Mouse (Mus musculus) adrenal gland, postnatal 10 days (tissue): Measurements from ENCODE around the gene Pcbd2. TPM values are rescaled to one million over a fixed set of nuclear protein-coding genes. Genes with fewer than 3 reads are reported as not detected.
A peak's percentile ranks its signal among the peaks of the same experiment; 100 is the strongest.

Source experiments
- DNase-seq: peaks from one replicate; pipeline ENCODE4 v3.0.0; 2021; ENCODE audit warnings: mixed read lengths
- total RNA-seq, 2 experiments: library from RNA; stranded (reverse); gene quantifications; 2 replicates each; pipeline ENCODE4 v1.2.3; 2021

The Pcbd2 gene
- total RNA-seq, 2 experiments from 2014 or later = 73.5 to 74.7 TPM

GRCm38 (mm10) chr13:55733628-55734502, 6.7 kb downstream of the Pcbd2 start:
- no peak for DNase-seq

DNA sequence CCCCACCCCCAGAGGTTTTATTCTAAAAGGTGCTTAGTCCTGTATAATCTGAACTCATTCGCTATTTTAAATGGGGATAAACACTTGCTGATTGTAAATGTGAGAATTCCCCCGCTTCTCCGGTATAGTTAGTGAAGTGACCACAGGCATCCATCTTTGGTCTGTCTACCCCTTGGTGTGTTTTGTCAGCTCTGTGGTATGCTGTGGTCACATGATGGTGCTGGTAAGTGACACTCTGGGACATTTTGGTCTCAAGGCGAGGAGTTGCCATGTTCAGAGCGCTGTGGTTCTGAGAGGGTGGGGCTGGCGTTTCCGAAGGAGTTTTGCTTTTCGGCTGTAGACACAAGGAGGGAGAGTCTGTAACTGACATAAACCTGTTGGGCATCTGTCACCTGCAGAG, 10.7 kb downstream of the Pcbd2 start:
- DNase-seq = no peak

DNA sequence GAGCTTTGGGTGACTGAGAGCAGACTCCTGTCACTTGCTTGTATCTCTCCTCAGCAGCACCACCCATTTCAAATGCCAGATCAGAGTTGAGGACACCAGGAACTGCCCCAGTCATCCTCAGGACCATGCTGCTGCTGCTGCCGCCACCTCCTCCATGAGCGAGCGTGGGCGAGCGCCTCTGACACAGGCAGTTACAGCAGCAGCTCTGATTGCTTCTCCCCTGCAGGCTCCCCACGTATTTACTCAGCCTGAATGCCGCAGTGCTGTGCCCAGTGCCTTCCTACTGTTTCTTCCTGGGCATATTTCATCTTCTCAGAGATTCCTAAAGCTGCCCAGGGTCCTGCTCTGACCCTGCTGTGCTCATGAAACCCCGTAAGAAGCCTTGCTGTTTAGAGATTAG, 15.1 kb downstream of the Pcbd2 start:
- DNase-seq = no peak

DNA sequence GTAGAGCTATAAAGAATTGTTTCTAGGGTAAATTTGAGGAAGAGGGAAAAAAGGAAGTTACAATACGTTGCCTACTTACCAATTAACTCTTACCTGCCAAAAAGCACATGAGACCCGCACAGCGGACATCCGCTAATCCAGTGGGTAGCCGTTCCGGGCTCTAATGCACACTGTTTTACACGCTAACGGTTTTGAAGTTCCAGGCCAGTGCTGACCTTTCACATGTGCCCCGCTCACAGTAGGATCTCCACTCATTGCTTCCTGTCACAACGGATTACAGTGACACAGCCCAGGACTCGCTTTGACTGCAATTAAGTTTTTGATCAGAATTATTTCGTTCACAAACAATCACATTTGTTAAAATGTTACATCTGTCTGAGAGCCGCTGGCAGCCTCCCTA, 27.2 kb downstream of the Pcbd2 start:
- no peak for DNase-seq

DNA sequence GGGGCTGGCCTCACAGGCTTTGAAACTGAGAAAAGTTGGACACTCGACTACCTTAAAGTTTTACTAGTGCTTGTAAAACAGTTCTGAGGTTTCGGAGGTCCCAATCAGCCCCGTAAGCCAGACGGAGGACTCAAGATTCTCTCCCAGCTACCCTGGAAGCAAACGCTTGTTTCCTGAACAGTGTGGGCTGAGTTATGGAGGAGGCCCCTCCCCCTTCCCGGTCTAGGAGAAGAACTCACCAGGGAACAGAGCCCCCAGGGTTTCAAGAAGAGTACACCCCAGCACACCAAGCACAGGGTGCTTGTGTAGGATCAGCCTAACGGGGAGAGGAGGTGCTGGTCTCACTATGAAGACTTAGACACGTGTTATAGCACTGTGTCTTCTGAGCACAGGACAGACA, 29.6 kb downstream of the Pcbd2 start:
- peak; percentile 30 for DNase-seq

- peak; percentile 16 for DNase-seq
These were observed 30.5 kb downstream of the Pcbd2 start for GRCm38 (mm10) chr13:55757645-55758044.

GRCm38 (mm10) chr13:55760576-55760975, 33.4 kb downstream of the Pcbd2 start:
- no peak for DNase-seq

DNA sequence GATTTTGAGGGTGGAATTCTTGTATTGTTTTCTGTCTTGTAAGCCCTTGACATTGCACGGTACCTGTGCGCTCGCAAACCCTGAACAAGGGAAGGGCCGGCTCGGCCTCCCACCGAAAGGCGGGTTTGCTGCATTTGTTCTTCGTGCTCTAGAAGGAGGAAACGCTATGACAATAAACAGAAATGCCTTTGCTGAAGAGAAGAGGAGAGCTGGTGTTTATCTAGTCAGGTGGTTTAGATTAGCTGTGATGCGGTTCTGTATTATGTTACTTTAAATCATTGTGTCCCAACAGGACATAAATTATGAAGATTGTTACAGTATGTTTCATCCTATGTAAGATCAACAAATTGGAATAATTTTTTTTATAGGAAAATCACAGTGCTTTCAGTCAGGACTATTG, 34.3 kb downstream of the Pcbd2 start:
- DNase-seq = no peak

- no peak for DNase-seq
These were observed 47.2 kb downstream of the Pcbd2 start for GRCm38 (mm10) chr13:55774352-55774751.

DNA sequence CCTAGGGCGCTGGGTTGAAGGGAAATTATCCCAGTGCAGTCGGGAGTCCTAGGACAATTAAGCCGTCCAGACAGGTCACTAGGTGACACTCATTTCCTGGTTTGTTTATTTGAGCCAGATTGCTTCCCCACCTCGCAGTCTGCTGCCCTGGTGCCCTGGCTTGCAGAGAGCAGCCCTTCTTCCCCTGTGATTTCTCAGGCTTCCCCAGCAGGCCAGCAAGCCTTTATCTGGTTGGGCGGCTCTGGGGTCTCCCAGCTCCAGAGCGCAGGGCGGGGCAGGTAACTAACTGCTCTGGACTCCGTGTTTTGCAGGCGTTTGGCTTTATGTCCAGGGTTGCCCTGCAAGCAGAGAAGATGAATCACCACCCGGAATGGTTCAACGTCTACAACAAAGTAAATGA, 47.9 kb downstream of the Pcbd2 start:
- DNase-seq = no peak

GRCm38 (mm10) chr13:55784268-55784667, 57.1 kb downstream of the Pcbd2 start, which contains the start of gene Catsper3:
Gene Catsper3 (plus strand): TSS chr13:55784568.
- no peak for DNase-seq

DNA sequence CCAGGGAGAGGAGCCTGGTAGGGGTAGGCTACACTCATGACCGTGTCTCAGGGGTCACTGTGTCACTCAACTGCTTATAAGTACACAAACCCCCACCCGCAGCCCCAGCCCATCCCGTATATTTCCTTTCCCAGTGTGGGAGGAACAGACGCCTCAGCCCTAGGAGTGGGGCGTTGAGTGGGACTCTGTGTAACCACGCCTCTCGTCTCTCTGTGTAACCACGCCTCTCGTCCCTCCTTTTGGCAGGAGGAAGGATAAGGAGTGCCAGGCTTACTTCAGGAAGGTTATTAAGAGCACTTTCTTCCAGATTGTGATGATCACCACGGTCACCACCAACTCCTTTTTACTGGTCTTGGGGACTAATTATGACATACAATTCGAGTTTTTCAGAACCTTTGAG, 59.0 kb downstream of the Pcbd2 start:
- DNase-seq = peak; percentile 31

- no peak for DNase-seq
These were observed 74.1 kb downstream of the Pcbd2 start for GRCm38 (mm10) chr13:55801246-55801645.

DNA sequence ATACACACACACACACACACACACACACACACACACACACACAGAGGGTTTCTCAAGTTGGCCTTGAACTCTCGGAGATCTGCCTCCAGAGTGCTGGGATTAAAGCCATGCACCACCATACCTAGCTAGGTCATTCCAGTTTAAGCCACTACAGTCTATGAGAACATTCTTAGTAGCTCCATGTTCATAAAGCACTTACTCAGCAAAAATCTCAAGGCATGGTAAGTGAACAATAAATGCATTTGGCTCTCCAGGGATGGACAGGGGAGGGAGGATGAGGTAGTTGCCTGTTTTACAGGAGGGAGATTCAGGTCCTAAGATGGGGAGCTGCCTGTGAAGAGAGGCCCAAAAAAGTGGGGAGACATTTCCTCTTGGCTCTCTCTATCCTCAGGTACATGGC, 76.8 kb downstream of the Pcbd2 start:
- DNase-seq = no peak

DNA sequence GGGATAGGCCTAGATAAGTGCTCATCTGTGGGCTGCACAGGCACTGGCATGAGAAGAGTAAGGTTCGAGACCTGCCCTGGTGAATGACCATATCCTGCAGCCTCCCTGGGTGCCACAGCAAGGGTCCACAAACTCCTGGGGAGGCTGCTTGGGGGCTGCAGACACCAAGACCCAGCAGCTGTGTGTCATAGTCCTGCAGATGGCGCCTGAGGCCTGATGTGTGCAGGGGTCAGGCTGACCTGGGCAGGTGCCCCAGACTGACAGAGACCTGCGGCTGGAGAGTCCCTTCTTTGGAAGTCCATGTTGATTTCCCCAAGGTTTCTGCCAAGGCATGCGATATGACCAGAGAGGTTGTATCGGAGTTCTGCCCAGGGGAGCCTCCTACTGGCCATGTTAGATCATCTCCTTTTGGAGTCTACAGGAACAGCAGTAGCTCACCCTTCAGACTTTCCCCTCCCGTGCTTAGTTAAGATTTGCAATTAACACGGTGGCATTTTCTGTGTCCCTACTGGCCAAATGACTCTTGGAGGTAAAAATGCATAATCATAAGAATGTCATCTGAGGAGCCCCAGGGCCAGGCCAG, 82.0 kb downstream of the Pcbd2 start:
- DNase-seq = no peak

GRCm38 (mm10) chr13:55809707-55810106, 82.5 kb downstream of the Pcbd2 start:
- no peak for DNase-seq

GRCm38 (mm10) chr13:55810947-55811346, 83.8 kb downstream of the Pcbd2 start:
- DNase-seq = peak; percentile 57

- DNase-seq = no peak
These were observed 86.4 kb downstream of the Pcbd2 start for GRCm38 (mm10) chr13:55813490-55814016.

DNA sequence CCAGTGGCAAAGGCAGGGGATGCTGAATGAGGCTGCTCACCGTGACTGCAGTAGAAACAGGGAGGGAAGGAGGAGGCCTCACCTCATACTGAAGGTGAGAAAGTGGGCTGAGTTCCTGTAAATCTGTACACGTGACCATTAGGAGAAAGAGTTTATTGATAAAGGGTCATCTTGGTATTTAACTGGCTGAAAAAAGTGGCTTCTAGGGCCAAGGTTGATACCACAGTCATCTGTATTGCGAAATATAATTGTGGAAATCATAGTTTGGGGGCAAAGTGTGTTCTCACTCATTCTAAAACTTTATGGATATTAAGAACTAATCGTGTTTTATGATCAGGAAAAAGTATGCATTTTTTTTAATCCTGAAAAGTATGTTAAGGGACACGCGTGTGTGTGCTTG, 87.7 kb downstream of the Pcbd2 start:
- DNase-seq = no peak

DNA sequence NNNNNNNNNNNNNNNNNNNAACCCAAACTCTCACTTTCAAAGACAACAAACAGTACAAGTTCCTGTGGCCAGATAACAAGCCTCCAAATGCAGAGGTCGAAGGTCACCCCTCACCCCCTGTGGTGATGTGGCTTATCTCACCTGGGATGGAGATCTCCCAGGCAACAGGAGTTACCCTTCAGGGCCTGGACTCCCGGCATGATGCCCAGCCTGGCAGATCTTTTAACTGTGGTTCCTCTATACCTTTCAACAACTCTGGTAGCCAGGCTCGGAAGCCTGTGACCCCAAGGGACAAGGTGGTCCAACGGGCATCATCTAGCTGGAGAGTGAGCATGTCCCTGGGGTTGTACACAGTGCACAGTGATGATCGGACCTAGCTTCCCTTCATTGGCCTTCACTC, 95.3 kb downstream of the Pcbd2 start:
- DNase-seq = no peak

DNA sequence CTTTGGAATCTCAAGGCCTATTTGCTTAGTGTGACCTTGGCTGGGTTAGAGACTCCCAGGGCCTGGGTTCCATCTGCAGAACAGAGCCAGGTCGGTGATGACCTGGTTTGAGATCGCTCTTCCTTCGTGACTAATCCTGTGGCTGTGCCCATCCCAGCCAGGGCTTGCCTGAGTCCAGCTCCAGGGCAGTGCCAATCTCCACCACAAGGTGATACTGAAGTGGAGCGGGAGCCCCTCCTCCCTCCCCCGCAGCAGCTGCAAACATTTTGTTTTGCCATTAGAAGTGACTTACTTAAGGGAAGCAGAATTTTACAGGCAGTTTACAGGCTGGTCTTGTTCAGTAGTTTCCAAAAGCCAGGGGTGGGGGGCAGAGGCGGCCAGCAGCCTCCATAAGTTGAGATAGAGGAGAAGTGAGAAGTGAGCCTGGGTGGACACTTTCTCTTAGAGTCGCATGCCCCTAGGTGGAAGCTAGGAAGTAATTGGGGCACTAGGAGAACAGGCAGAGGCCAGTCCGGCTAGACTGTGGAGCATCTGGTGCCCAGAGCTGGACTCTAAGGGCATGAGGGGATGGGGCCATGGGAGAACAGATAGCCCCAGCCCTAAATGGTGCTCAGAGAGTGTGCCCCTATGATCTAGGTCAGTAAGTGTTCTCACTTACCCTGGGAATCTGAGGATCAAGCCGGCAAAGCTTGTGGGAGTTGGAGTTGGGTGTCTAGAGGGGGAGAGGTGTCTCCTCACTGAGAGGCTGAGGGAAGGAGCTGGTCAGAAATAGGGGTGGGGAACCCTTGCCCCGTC, 97.2 kb downstream of the Pcbd2 start:
- DNase-seq = no peak

GRCm38 (mm10) chr13:55825245-55825681, 98.1 kb downstream of the Pcbd2 start:
- DNase-seq = peak; percentile 14
